Mouse (Mus musculus) kidney, adult 10 weeks (tissue): ENCODE data around the gene Pir. TPM values are rescaled to one million over a fixed set of nuclear protein-coding genes. Genes with fewer than 3 reads are reported as not detected.

ENCODE experiments used
- polyA plus RNA-seq: library from polyadenylated mRNA; stranded (reverse); fragments of 350-450 nt; fragmentation: Illumina TruSeq; extraction: RNeasy Lipid Tissue Mini Kit (QIAGEN cat#74804); gene quantifications from one replicate; pipeline ENCODE4 v1.2.3, GENCODE M21; 2014; ENCODE audit warnings: low read depth, low replicate concordance

The Pir gene
- 3.8 TPM for polyA plus RNA-seq

DNA sequence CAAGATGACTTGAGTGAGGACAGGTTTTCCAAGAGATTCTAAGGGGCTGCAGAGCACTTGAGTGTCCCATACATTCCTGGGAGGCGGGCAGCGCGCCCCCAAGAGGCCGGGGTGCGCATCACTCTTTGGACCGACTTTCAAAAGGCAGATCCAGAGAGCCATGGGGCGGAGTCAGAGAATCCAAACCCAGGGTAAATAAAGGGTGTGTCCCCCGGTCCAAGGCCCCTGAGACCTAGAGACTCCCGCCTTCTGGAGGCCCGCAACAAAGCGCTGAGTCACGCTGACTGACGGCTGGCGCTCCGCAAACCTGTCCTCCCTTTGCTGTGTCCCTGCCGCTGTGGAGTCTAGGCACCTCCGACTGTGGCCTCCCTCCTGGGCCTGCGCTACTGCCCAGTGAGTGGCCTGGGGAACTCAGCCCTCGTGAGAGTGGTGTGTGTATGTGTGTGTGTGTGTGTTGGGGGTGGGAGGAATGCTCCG, at the start of gene Pir:
Pir (plus strand) TSS at position 87 of the 477 bp plus-strand sequence.

DNA sequence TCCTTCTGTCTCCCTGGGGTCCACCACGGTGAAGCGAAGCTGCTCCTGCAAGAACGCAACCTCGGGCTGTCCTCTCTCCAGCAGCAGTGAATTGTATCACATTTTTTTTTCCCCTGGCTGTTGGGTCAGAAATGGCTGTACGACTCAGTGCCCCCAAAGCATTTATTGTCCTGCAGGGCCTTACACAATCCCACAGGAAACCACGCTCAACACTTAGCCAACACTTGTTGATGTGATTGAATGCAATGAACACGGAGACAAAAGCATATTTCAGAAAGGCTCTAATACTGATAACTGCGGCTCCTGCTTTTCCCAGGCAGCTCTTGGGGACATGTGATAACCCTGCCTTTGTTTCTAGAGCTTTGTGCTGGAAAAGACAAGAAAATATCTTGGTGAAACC, 11.1 kb upstream of the Pir start, which contains the start of gene Bmx:
Bmx (minus strand) TSS at position 137 of the 400 bp plus-strand sequence.

DNA sequence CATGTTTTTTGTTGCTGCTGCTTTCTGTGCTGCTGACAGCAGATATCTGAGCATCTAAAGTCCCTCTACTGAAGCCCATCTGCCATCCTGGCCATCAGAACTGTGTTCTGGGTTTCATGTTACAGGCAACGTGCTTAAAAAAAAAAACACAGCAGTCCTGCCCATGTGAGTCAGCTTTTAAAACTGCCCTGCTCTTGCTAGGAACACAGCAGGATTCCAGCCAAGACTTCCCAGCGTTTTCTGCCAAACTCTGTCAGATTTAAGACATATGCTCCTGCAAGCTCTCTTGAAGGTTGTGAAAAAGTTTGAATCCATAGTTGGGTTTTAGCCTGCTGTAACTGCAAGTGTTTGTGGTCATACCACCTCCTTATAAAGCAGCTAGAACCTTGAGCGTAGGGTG, 103.9 kb downstream of the Pir start, which contains the start of gene Vegfd:
Vegfd (plus strand) TSS at position 298 of the 400 bp plus-strand sequence.

DNA sequence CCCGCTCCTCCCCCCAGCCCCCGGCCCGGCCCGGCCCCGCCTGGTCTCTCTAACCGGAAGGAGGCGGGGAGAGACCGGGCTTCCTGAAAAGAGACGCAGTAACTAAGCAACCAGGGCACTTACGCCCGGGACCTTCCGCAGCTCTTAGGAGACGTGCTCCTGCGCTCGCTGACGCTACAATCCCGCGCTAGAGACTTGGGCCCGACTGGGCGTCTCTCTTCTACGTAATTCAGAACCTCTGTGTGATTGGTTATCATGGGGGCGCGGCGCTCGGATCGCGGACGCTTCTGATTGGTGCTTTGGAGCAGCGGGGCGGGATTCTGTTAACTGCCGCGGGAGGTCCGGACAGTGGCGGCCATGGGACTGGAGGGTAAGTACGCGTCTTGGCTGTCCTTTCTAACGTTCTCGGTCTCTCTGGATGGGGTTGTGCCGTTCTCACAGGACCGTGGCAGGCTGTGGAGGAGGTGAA, 150.3 kb downstream of the Pir start, which contains the start of gene Piga:
Piga (plus strand) TSS at position 317 of the 469 bp plus-strand sequence.

Other genes with a start within 250 kb of the Pir start
- 112 TPM for gene Car5b, start 241.4 kb upstream of the Pir start, polyA plus RNA-seq
- 5.1 TPM for gene Siah1b, start 192.9 kb upstream of the Pir start, polyA plus RNA-seq
- gene Cltrn, start 180.5 kb upstream of the Pir start, polyA plus RNA-seq: 7,533 TPM
- 77.6 TPM for gene Ace2, start 130.0 kb upstream of the Pir start, polyA plus RNA-seq
- 1.7 TPM for gene Bmx, start 11.2 kb upstream of the Pir start, polyA plus RNA-seq
- 9.9 TPM for gene Vegfd, start 104.0 kb downstream of the Pir start, polyA plus RNA-seq
- gene Piga, start 150.4 kb downstream of the Pir start, polyA plus RNA-seq: 33.0 TPM
- 3.0 TPM for gene Asb11, start 167.6 kb downstream of the Pir start, polyA plus RNA-seq
- gene Asb9, start 237.0 kb downstream of the Pir start, polyA plus RNA-seq: 10.8 TPM